40 mouse cellular contexts compared by ENCODE assay signal in the genomic region with DNA sequence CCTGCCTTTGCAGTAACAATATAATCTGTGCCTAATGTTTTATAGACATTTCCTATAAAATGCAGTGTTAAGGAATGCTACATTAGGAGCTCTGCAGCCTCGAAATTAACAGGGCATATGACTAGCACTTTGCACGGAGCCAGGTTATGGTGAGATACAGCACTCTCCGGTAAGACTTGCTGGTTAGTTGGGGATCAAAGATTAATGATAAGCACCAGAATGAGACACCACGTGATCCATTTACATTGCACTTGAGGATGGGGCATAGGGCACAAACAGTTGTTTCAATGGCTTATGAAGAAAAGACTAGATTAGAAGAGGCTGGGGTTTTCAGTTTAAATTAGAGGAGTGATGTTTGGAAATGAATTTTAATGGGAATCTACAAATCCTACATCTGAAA. TPM values are rescaled to one million over a fixed set of nuclear protein-coding genes. Genes with fewer than 3 reads are reported as not detected.
"Had no signal": no experiment of that assay in that cellular context is flagged by ENCODE, and none has a peak within 500 bp of the region (broad histone marks: within the 10 kb centered on the region; RNA-seq: fewer than 3 reads in every experiment).

No protein-coding gene starts in this region.

- H3K27me3 ChIP-seq: heart, embryonic 12.5 days; hindbrain, embryonic 12.5 days; limb, embryonic 12.5 days; liver, embryonic 13.5 days; liver, embryonic 15.5 days had no signal

- H3K9ac ChIP-seq: heart, embryonic 12.5 days; hindbrain, embryonic 12.5 days; hindbrain, embryonic 14.5 days; limb, embryonic 12.5 days; liver, embryonic 13.5 days; liver, embryonic 15.5 days had no signal

- H3K36me3 ChIP-seq: heart, embryonic 10.5 days; heart, embryonic 12.5 days; hindbrain, embryonic 10.5 days; hindbrain, embryonic 12.5 days; limb, embryonic 10.5 days; limb, embryonic 12.5 days; liver, embryonic 13.5 days; liver, embryonic 15.5 days had no signal

- DNase-seq: gastrocnemius, adult 2 months; gastrocnemius, postnatal 10 days; gastrocnemius, postnatal 25 days; heart, adult 18-20 months; heart, postnatal 10 days; heart, postnatal 4 days; kidney, adult 11 months; kidney, adult 8-10 months; kidney, postnatal 10 days; kidney, postnatal 25 days; layer of hippocampus, postnatal 36 days; liver; liver, embryonic 13.5 days had no signal

- H3K4me1 ChIP-seq: heart, embryonic 10.5 days; heart, embryonic 12.5 days; limb, embryonic 10.5 days; liver, embryonic 13.5 days; liver, embryonic 15.5 days had no signal

- H3K4me2 ChIP-seq: heart, embryonic 12.5 days; hindbrain, embryonic 12.5 days; hindbrain, embryonic 14.5 days; limb, embryonic 12.5 days; liver, embryonic 11.5 days; liver, embryonic 13.5 days; liver, embryonic 15.5 days had no signal

- H3K9me3 ChIP-seq: heart, embryonic 10.5 days; heart, embryonic 12.5 days; hindbrain, embryonic 10.5 days; hindbrain, embryonic 12.5 days; limb, embryonic 10.5 days; limb, embryonic 12.5 days; liver, embryonic 13.5 days; liver, embryonic 15.5 days had no signal

- ATAC-seq: hindbrain, embryonic 16.5 days; inflammation-experienced regulatory T-cells, adult 6 months had no signal

- H3K4me3 ChIP-seq: gastrocnemius, adult 2 months; heart, embryonic 10.5 days; heart, embryonic 12.5 days; hindbrain, embryonic 10.5 days; hindbrain, embryonic 12.5 days; limb, embryonic 10.5 days; limb, embryonic 12.5 days; liver, embryonic 13.5 days; liver, embryonic 15.5 days had no signal

- H3K27ac ChIP-seq: gastrocnemius, adult 2 months; heart, embryonic 10.5 days; hindbrain, embryonic 10.5 days; hindbrain, embryonic 12.5 days; hindbrain, embryonic 14.5 days; limb, embryonic 10.5 days; limb, embryonic 12.5 days; liver, embryonic 13.5 days; liver, embryonic 15.5 days had no signal

RNA-seq across cellular contexts. Expression of a gene that starts 9.3 kb away (rescaled TPM):
- total RNA-seq: gastrocnemius, adult 2 months; gastrocnemius, postnatal 10 days; gastrocnemius, postnatal 25 days; gastrocnemius, postnatal 4 days; granulocyte monocyte progenitor cell, adult 5-6 weeks; heart, adult 18-20 months; heart, adult 8-10 months; heart, postnatal 10 days; heart, postnatal 25 days; heart, postnatal 4 days; layer of hippocampus, adult 18-20 months; layer of hippocampus, adult 8-10 months; layer of hippocampus, postnatal 10 days; layer of hippocampus, postnatal 36 days; left cerebral cortex, adult 18-20 months; left cerebral cortex, postnatal 14 days; left cerebral cortex, postnatal 36 days had no signal
- polyA plus RNA-seq: frontal cortex, adult 2 months; heart, embryonic 10.5 days; heart, embryonic 12.5 days; heart, embryonic 14.5 days; hindbrain, embryonic 10.5 days; hindbrain, embryonic 12.5 days; hindbrain, embryonic 14.5 days; hindbrain, embryonic 16.5 days; kidney, embryonic 14.5 days; kidney, embryonic 16.5 days; limb, embryonic 10.5 days; limb, embryonic 12.5 days; limb, embryonic 14.5 days; liver, embryonic 11.5 days; liver, embryonic 13.5 days; liver, embryonic 15.5 days had no signal

RNA-seq across cellular contexts. Expression of a gene that starts 28.1 kb away (rescaled TPM):
- total RNA-seq: gastrocnemius, adult 2 months; gastrocnemius, postnatal 10 days; gastrocnemius, postnatal 4 days; granulocyte monocyte progenitor cell, adult 5-6 weeks; heart, adult 18-20 months; heart, adult 8-10 months; heart, postnatal 25 days; heart, postnatal 4 days; left cerebral cortex, adult 18-20 months; left cerebral cortex, postnatal 36 days had no signal
- polyA plus RNA-seq: heart, embryonic 12.5 days; heart, embryonic 14.5 days; hindbrain, embryonic 10.5 days; hindbrain, embryonic 12.5 days; kidney, embryonic 14.5 days; large intestine, adult 2 months; limb, embryonic 10.5 days; liver, embryonic 13.5 days; liver, embryonic 15.5 days had no signal
